Mouse (Mus musculus): ENCODE measurements around the gene Gm10057.
"Not testable (repeated sequence)": the region's sequence is repeated elsewhere in the genome, so short reads cannot be mapped to it uniquely, and the experiment has no call there.

The Gm10057 gene

GRCm38 (mm10) chrX:154054939-154055338, at the start of gene Gm10057:
Gm10057 (minus strand) TSS chrX:154055039.
- DNase-seq (ENCODE audit: low spot score in 2 of 2): not testable (repeated sequence)

- not testable (repeated sequence) for DNase-seq (ENCODE audit: low spot score in 2 of 2)
Measured at GRCm38 (mm10) chrX:154033727-154034126, 21.1 kb downstream of the Gm10057 start, which contains the start of gene 4921511M17Rik. 4921511M17Rik (minus strand) TSS chrX:154033827.

GRCm38 (mm10) chrX:154012540-154012939, 42.3 kb downstream of the Gm10057 start, which contains the start of gene Samt1:
Samt1 (minus strand) TSS chrX:154012640.
- not testable (repeated sequence) for DNase-seq (ENCODE audit: low spot score in 2 of 2)
